Mouse (Mus musculus): ENCODE data around the gene Gnl3l. TPM values are rescaled to one million over a fixed set of nuclear protein-coding genes. Genes with fewer than 3 reads are reported as not detected.

Gene Gnl3l
- 8.8 and 9.1 TPM in 2 replicates for polyA plus RNA-seq (2012; rRNA removed)

GRCm38 (mm10) chrX:151016938-151017877, at the start of gene Gnl3l:
Gene Gnl3l (minus strand): TSS chrX:151017322.

GRCm38 (mm10) chrX:151045850-151046249, 28.7 kb upstream of the Gnl3l start, which contains the start of gene Fgd1:
Gene Fgd1 (plus strand): TSS chrX:151046150.

Other genes with a start within 250 kb of the Gnl3l start
- gene Maged2, start 203.0 kb downstream of the Gnl3l start, polyA plus RNA-seq (2012; rRNA removed), result 136 and 143 TPM in 2 replicates
- 24.2 and 27.3 TPM in 2 replicates for gene Fgd1, start 28.8 kb upstream of the Gnl3l start, polyA plus RNA-seq (2012; rRNA removed)
- gene Tsr2, start 79.2 kb upstream of the Gnl3l start, polyA plus RNA-seq (2012; rRNA removed), result 4.4 and 6.7 TPM in 2 replicates
- gene Wnk3, start 180.8 kb upstream of the Gnl3l start, polyA plus RNA-seq (2012; rRNA removed), result 0.46 and 0.64 TPM in 2 replicates